Mouse (Mus musculus): ENCODE data around the gene Rasgrp2. TPM values are rescaled to one million over a fixed set of nuclear protein-coding genes. Genes with fewer than 3 reads are reported as not detected.

The Rasgrp2 gene
- total RNA-seq, 2 experiments from 2014 or later = 24.0 to 37.6 TPM

DNA sequence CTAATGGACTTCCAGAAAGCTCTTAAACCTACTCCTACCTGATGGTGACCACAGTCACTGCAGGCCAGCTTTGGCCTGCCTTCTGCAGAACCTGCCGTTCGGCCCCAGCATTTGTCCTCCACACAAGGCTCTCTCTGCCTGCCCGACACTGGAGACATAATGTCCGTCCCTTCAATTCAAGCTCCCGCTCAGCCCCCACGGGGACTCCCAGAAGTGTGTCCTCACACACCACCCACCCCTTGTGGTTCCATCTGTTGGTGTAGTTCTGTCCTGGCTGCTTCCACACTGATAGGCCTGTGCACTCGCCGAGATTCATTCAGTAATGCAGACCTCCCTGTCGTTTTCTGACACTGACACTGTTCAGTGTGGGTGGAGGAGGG, 22.1 kb downstream of the Rasgrp2 start:
- intact Hi-C loops (cut with DNase I; ENCODE audit: low total_unique reads) = no loop called here
- no peak for DNase-seq

- no peak for DNase-seq
- intact Hi-C loops (cut with DNase I; ENCODE audit: low total_unique reads) = no loop called here
Measured at GRCm38 (mm10) chr19:6422014-6422413, 22.9 kb downstream of the Rasgrp2 start.

DNA sequence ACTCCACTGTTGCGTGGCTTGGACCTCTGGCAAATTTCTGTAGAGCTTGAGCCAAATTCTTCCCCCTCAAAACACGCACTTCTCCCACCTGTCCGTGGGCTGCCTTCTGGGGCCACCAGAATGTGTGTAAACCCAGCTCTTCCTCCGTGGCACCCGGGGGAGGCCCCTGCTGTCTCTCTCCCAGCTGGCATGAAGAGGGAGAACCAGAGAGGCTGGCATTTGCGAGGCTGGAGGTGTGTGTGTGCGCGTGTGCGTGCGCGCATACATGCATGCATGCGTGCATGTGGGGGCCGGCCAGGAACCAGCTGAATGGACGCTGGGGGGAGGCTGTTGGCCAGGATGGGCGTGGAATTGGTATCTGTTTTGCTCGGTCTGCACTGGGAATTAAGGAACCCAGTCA, 24.1 kb downstream of the Rasgrp2 start:
- DNase-seq = no peak
- intact Hi-C loops (cut with DNase I; ENCODE audit: low total_unique reads) = no loop called here

DNA sequence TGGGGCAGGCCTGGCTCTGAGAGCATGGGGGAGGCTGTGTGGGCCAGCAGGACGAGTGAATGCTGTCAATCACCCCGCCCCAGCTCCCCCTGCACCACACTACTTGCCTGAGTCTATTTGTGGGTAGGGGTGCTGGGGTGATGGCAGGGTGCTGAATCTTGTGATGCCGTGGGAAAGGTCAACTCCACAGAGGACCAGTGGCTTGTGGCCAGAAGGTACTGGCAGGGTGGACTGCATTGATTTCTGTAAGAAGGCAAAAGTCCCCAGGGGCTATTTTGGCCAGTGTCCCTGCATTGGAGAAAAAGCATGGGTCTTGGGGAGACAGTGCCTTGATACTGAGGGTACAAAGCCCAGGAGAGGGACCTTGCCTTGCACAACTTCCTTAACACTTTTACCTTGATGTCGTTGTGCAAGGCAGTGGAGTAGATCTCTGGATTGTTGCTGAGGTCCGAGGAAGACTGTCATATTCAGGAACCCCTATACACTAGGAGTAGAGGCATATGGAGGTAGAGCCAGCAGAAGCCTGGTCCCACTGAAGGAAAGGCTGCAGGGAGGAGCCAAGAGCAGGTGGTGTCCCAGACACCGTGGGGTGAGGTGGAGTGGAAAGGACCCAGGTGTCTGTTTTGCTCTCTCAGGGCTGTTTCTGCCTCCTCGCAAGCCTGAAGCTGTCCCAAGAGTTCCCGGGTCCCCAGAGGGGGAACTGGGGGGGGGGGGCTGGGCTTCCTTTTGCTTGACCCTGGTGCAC, 25.2 kb downstream of the Rasgrp2 start:
- intact Hi-C loops (cut with DNase I; ENCODE audit: low total_unique reads) = no loop called here
- no peak for DNase-seq

GRCm38 (mm10) chr19:6425595-6425994, 26.5 kb downstream of the Rasgrp2 start:
- no peak for DNase-seq
- intact Hi-C loops (cut with DNase I; ENCODE audit: low total_unique reads) = no loop called here

DNA sequence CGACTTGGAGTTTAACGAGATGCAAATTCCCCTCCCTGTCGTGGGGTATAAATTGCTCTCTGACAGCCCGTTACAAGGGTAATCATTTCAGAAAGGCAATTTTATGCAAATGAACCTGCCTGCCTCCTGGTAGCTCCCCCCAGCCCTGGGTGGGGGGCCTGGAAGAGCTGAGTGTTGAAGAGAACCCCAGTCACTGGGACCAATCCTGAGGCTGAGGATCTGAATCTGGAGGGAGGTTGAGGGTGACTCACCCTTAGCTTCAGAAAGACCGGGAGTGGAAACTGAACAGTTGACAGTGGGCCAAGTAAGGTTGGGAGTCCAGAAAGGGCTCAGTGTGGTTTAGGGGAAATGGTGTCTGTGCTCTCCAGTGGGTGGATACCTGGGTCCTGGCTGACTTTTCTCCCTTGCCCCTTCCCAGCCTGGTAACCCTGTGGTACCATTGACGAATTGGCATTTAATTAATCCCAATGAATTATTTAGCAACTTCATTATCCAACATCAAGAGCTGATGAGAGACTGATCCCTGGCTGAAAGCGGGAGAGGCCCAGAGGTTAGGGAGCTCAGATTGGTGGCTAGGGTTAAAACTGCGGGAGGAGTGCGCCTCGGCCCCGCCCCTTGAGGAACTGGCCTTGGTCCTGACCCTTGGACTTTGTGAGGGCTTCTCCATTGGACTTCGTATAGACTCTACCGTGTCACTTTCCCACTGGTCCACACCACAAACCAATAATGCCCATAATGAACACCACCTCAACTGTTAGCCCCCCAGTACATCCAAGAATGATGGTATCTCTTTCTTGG, 27.8 kb downstream of the Rasgrp2 start:
- DNase-seq = no peak
- intact Hi-C loops (cut with DNase I; ENCODE audit: low total_unique reads) = no loop called here

GRCm38 (mm10) chr19:6427653-6428434, 28.7 kb downstream of the Rasgrp2 start:
- no peak for DNase-seq
- intact Hi-C loops (cut with DNase I; ENCODE audit: low total_unique reads) = no loop called here

DNA sequence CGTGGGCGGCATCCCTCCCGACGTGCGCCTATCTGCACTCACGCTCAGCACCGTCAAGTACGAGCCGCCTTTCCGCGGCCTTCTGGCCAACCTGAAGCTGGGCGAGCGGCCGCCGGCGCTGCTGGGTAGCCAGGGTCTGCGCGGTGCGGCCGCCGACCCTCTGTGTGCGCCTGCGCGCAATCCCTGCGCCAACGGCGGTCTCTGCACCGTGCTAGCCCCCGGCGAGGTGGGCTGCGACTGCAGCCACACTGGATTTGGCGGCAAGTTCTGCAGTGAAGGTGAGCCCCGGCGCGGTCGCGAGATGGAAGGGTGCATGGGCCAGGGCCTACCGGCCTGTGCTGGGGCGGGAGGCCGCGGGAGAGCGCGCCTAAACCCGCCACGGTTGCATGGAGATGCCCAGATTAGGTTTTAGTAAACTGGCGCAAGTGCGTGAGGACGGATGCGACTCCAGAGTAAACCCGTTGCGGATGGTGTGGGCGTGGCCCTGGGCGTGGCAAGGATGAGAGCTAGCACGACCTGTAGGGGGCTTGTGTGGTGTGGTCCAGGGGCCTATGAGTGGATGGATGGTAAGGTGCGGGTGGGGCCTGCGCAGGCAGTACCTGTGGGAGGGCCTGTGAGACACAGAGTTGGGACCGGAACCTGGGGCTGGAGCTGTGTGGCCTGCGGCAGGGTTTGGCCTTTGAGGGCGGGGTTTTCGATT, 29.5 kb downstream of the Rasgrp2 start:
- no peak for DNase-seq
- intact Hi-C loops (cut with DNase I; ENCODE audit: low total_unique reads) = no loop called here

DNA sequence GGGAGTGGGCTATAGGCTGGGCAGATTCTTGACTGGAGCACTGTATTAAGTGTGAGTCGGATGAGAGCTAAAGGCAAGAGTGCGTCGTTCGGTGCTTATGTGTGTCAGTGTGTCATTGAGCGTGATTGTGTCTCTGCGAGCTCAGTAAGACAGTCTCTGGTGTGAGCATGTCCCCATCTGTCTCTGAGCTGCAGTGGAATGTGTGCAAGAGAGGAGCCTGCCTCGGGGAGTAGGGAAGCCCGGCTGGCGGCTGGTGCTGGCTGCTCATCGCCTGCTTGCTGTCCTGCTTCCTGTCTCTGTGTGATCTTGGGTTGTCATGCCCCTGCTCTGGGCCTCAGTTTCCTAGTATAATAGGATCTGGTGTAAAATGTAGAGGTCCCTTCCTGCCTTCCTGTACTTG, 43.9 kb downstream of the Rasgrp2 start:
- no peak for DNase-seq
- intact Hi-C loops (cut with DNase I; ENCODE audit: low total_unique reads) = no loop called here

GRCm38 (mm10) chr19:6445761-6446423, 46.8 kb downstream of the Rasgrp2 start:
- no peak for DNase-seq
- intact Hi-C loops (cut with DNase I; ENCODE audit: low total_unique reads) = no loop called here

DNA sequence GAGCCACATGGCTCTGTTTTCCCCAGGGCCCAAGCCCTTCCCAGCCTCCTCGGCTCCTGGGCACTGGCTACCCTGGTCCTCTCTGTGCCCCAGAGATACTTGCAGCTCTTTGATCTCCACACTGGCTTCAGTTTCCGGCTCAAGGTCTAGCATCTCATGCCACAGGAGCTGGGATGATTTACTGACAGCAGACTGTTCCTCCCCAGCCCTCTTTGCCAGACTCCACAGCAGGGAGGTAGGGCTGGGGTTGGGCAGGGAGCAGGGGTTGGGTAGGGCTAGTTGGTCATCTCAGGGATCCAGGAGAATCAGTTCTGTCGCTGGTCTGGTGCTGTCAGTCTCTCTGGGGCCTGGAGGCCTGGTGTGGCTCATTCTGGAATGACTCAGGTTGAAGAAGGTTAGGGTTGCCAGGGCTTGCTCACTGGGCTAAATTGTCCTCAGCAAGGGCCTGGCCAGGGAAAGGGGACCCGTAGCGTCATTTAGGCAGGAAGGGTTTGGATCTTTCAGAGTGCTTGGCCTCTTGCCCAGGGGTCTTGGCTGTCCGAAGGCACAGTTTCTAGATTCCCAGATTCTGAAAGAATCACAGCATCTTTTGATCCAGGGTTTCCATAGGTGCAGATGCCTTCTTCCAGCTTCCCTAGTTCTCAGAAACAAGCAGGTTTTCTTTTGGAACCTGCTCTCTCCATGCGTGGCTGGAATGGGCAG, 47.7 kb downstream of the Rasgrp2 start:
- DNase-seq = no peak
- intact Hi-C loops (cut with DNase I; ENCODE audit: low total_unique reads) = no loop called here

DNA sequence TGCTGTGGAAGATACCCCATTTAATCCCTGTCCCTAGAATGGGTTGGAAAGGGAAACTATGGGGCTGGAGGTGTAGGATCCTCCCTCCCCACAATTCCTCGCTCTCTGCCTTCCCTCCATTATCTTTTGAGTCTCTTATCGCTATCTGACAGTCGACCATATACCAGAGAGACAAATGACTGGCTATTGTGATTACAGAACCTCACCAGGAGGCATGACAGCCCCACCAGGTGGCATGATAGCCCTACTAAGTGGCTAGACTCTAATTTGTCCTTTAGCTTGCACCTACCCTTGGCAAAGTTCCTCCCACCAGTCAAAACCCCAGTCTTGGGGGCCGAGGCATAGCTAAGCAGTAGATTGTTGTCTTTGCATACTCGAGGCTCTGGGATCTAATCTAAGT, 49.6 kb downstream of the Rasgrp2 start:
- intact Hi-C loops (cut with DNase I; ENCODE audit: low total_unique reads) = no loop called here

GRCm38 (mm10) chr19:6449841-6450240, 50.7 kb downstream of the Rasgrp2 start:
- intact Hi-C loops (cut with DNase I; ENCODE audit: low total_unique reads) = loop anchor here (5.0 kb wide), 1 partner anchor 33 kb away; the partner anchor contains the start of gene Nrxn2
- DNase-seq = no peak

More for the DNA sequence above, 49.6 kb downstream of the Rasgrp2 start:
- no peak for DNase-seq

GRCm38 (mm10) chr19:6452030-6452494, 52.9 kb downstream of the Rasgrp2 start:
- intact Hi-C loops (cut with DNase I; ENCODE audit: low total_unique reads) = loop anchor here (5.0 kb wide), 1 partner anchor 35 kb away; the partner anchor contains the start of gene Nrxn2
- peak; percentile 83 for DNase-seq

DNA sequence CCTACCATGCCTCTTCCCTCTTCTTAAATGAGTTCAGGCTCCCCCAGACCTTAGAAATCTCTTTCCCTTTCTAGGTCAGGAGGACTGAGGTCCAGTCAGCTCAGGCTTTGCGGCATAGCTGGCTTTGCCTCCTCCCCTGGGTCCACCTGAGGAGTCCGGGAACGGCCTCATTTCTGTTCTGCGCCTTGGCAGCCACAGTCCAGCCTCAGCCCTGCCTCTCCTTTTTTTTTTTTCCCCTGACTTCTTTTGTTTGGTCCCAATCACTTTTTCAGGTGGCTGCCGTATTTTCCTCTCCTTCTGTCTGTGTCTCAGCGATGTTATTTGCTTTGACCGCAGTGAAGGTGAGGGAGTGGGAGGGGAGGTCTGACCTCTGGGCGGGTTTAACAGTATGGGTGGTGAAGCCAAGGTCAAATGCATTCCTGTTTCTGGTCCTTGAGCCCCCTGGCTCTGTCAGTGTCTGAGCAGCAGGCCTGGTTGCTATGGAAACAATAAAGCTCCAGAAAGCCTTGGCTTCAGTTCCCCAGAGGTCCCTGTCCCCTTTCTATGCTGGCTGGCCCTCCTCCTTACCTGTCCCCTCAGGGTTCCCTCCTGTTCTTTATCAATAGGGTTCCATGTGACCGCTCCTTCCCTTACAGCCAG, 53.7 kb downstream of the Rasgrp2 start:
- DNase-seq = no peak
- intact Hi-C loops (cut with DNase I; ENCODE audit: low total_unique reads) = loop anchor here (5.0 kb wide), 1 partner anchor 35 kb away; the partner anchor contains the start of gene Nrxn2

GRCm38 (mm10) chr19:6453349-6453748, 54.2 kb downstream of the Rasgrp2 start:
- intact Hi-C loops (cut with DNase I; ENCODE audit: low total_unique reads) = loop anchor here (5.0 kb wide), 1 partner anchor 36 kb away; the partner anchor contains the start of gene Nrxn2
- DNase-seq = peak; percentile 89

GRCm38 (mm10) chr19:6454041-6454720, 55.0 kb downstream of the Rasgrp2 start:
- DNase-seq = no peak
- intact Hi-C loops (cut with DNase I; ENCODE audit: low total_unique reads) = loop anchor here (5.0 kb wide), 1 partner anchor 37 kb away; the partner anchor contains the start of gene Nrxn2

All from gastrocnemius, postnatal 14 days (tissue).